Mouse (Mus musculus) activated CD4-positive, CD25-positive, alpha-beta regulatory T cell (primary cell): ENCODE data around the gene Inhba. TPM values are rescaled to one million over a fixed set of nuclear protein-coding genes. Genes with fewer than 3 reads are reported as not detected.

ENCODE experiments used
- polyA plus RNA-seq, 2 experiments: library from polyadenylated mRNA; unstranded; fragments of 100-300 nt; shearing (Covaris generic); gene quantifications; one replicate each; pipeline ENCODE4 v1.2.1; 2017

Inhba gene
- polyA plus RNA-seq, result under 1 TPM in 1 of 2 experiments, not detected in 1; 0.64 TPM

GRCm38 (mm10) chr13:16011372-16012242 lies at the start of gene Inhba:
Gene Inhba (plus strand): TSS chr13:16011851.

